Mouse (Mus musculus) hindbrain, postnatal 0 days (tissue): Measurements from ENCODE around the gene Olfr136. TPM values are rescaled to one million over a fixed set of nuclear protein-coding genes. Genes with fewer than 3 reads are reported as not detected.

Experiments used
- ATAC-seq: fragments of 200-750 bp; cut with Nextera tagmentation; 2 replicates; pipeline ENCODE4 v1.8.0; 2017; ENCODE audit warnings: mild to moderate bottlenecking, moderate TSS enrichment, moderate library complexity
- DNase-seq: peaks from one replicate; pipeline ENCODE4 v3.0.0-alpha.2; 2015; ENCODE audit warnings: low spot score
- H3K27ac ChIP-seq: fragments of 300-500 bp; sonication (generic); 2 replicates; pipeline ENCODE4 v1.5.1; 2014; ENCODE audit warnings: mild to moderate bottlenecking
- H3K27me3 ChIP-seq: fragments of 300-500 bp; sonication (generic); 2 replicates; pipeline ENCODE4 v1.6.1; 2014; ENCODE audit warnings: low read length, mixed read lengths; ENCODE audit not compliant: insufficient read depth
- H3K36me3 ChIP-seq: fragments of 300-500 bp; sonication (generic); 2 replicates; pipeline ENCODE4 v1.6.1; 2014; ENCODE audit warnings: low read length, mixed read lengths; ENCODE audit not compliant: insufficient read depth
- H3K4me1 ChIP-seq: fragments of 300-500 bp; sonication (generic); 2 replicates; pipeline ENCODE4 v1.6.1; 2014; ENCODE audit warnings: antibody characterized with exemption, low read length, mixed read lengths; ENCODE audit not compliant: insufficient read depth
- H3K4me2 ChIP-seq: fragments of 300-500 bp; sonication (generic); 2 replicates; pipeline ENCODE4 v1.6.1; 2014; ENCODE audit warnings: low read depth, mild to moderate bottlenecking, low read length, moderate library complexity, mixed read lengths
- H3K4me3 ChIP-seq: fragments of 300-500 bp; sonication (generic); 2 replicates; pipeline ENCODE4 v1.5.1; 2014; ENCODE audit warnings: low read length
- H3K9ac ChIP-seq: fragments of 300-500 bp; sonication (generic); replicated peaks from 2 replicates; pipeline ENCODE4 v1.6.1; 2014; ENCODE audit warnings: mild to moderate bottlenecking, low read length, moderate library complexity, mixed read lengths
- H3K9me3 ChIP-seq: fragments of 300-500 bp; sonication (generic); 2 replicates; pipeline ENCODE4 v1.6.1; 2016; ENCODE audit warnings: low read length, mixed read lengths
- CTCF ChIP-seq: IDR thresholded peaks from 2 replicates; pipeline ENCODE4 v1.5.1; 2016; ENCODE audit warnings: antibody characterized with exemption, control low read depth, low read depth
- polyA plus RNA-seq: library from polyadenylated mRNA; unstranded; fragments of >200 nt; fragmentation: Nextera tagmentation; extraction: Ambion mirVana; gene quantifications from 2 replicates; pipeline ENCODE4 v1.2.1, GENCODE M21; 2015
- total RNA-seq: library from RNA; depleted of rRNA; stranded (reverse); fragments of >200 nt; gene quantifications from 2 replicates; pipeline ENCODE4 v1.2.3, GENCODE M21; 2014; rRNA removed

Olfr136 gene
- total RNA-seq, result not detected in 2 replicates
- not detected in 2 replicates for polyA plus RNA-seq

- no peaks in the 10 kb centered on the region for H3K36me3 ChIP-seq
- no peaks in the 10 kb centered on the region for H3K27me3 ChIP-seq
- no peaks in the 10 kb centered on the region for H3K4me1 ChIP-seq
- no peak within 1 kb of the TSS for H3K4me2 ChIP-seq
- H3K9ac ChIP-seq, result no peak within 1 kb of the TSS
- no peak within 1 kb of the TSS for H3K27ac ChIP-seq
- H3K9me3 ChIP-seq, result peaks cover 2% of the 10 kb centered on the region; the same call in 1 of the 2 replicates
- DNase-seq, result no peak
- TF ChIP-seq CTCF, result no peak
- ATAC-seq, result no peak
- H3K4me3 ChIP-seq, result no peak within 1 kb of the TSS
These were observed at the start of gene Olfr136 for GRCm38 (mm10) chr17:38329531-38329930. Gene Olfr136 (plus strand): TSS chr17:38329831.

DNA sequence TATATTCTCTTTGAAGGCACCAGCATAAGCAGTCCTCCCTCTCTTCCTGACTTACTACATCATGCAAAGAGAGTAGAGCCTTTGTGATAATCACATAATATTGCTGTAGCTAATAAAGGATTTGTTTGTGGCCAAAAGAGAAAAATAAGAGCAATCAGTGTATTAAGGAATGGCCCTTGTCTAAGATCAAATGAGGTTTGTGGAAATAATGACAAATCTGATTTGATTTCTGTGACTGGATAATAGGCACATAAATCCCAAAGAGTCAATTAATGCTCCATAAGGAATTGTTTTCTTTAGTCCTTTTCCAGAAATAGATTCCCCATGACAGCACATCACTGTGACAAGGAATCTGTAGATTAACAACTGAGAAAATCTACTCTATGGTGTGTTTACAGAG is 22.2 kb upstream of the Olfr136 start, which contains the start of gene Olfr137:
Gene Olfr137 (minus strand): TSS at position 101 of the 400 bp plus-strand sequence.
- DNase-seq (no peak), ATAC-seq (no peak)
- Histone ChIP-seq H3K36me3 (no peaks in the 10 kb centered on the region), H3K4me3 (no peak within 1 kb of the TSS), H3K9ac (no peak within 1 kb of the TSS), H3K27me3 (no peaks in the 10 kb centered on the region), H3K9me3 (0 out of 2 replicates have a peak, but pooled peaks cover 1% of the 10 kb centered on the region), H3K4me2 (no peak within 1 kb of the TSS), H3K4me1 (no peaks in the 10 kb centered on the region), H3K27ac (no peak within 1 kb of the TSS)
- TF ChIP-seq CTCF, result no peak

Other genes starting within 250 kb of the Olfr136 start
- not detected in 2 replicates for gene Olfr131, start 241.1 kb upstream of the Olfr136 start, total RNA-seq
- gene Olfr131, start 241.1 kb upstream of the Olfr136 start, polyA plus RNA-seq, result not detected in 2 replicates
- not detected in 2 replicates for gene Olfr132, start 195.3 kb upstream of the Olfr136 start, total RNA-seq
- gene Olfr132, start 195.3 kb upstream of the Olfr136 start, polyA plus RNA-seq, result not detected in 2 replicates
- not detected in 2 replicates for gene Olfr133, start 184.6 kb upstream of the Olfr136 start, total RNA-seq
- gene Olfr133, start 184.6 kb upstream of the Olfr136 start, polyA plus RNA-seq, result not detected in 2 replicates
- not detected in 2 replicates for gene Olfr134, start 158.4 kb upstream of the Olfr136 start, total RNA-seq
- not detected in 2 replicates for gene Olfr134, start 158.4 kb upstream of the Olfr136 start, polyA plus RNA-seq
- gene Olfr135, start 125.5 kb upstream of the Olfr136 start, total RNA-seq, result not detected in 2 replicates
- not detected in 2 replicates for gene Olfr135, start 125.5 kb upstream of the Olfr136 start, polyA plus RNA-seq
- not detected in 2 replicates for gene Olfr138, start 68.8 kb upstream of the Olfr136 start, total RNA-seq
- not detected in 2 replicates for gene Olfr138, start 68.8 kb upstream of the Olfr136 start, polyA plus RNA-seq
- not detected in 2 replicates for gene Olfr137, start 22.3 kb upstream of the Olfr136 start, total RNA-seq
- gene Olfr137, start 22.3 kb upstream of the Olfr136 start, polyA plus RNA-seq, result not detected in 2 replicates
- gene Esp36, start 90.4 kb downstream of the Olfr136 start, total RNA-seq, result not detected in 2 replicates
- not detected in 2 replicates for gene Esp36, start 90.4 kb downstream of the Olfr136 start, polyA plus RNA-seq
- gene Esp34, start 224.4 kb downstream of the Olfr136 start, total RNA-seq, result not detected in 2 replicates
- not detected in 2 replicates for gene Esp34, start 224.4 kb downstream of the Olfr136 start, polyA plus RNA-seq